Mouse (Mus musculus) forebrain, embryonic 11.5 days (tissue): ENCODE data around the gene Prkce. TPM values are rescaled to one million over a fixed set of nuclear protein-coding genes. Genes with fewer than 3 reads are reported as not detected.

Source experiments
- ATAC-seq: fragments of 200-750 bp; cut with Nextera tagmentation; replicated peaks from 2 replicates; pipeline ENCODE4 v1.8.0; 2017; ENCODE audit warnings: moderate TSS enrichment; ENCODE audit not compliant: low FRiP score
- DNase-seq: peaks from one replicate; pipeline ENCODE4 v3.0.0-alpha.2; 2017; ENCODE audit warnings: low spot score
- H3K27ac ChIP-seq: fragments of 300-500 bp; sonication (generic); 2 replicates; pipeline ENCODE4 v1.5.1; 2014; ENCODE audit warnings: low read depth, low read length
- H3K27me3 ChIP-seq: fragments of 300-500 bp; sonication (generic); 2 replicates; pipeline ENCODE4 v1.6.1; 2014; ENCODE audit warnings: mild to moderate bottlenecking, low read length, mixed read lengths; ENCODE audit not compliant: control insufficient read depth, insufficient read depth
- H3K36me3 ChIP-seq: fragments of 300-500 bp; sonication (generic); 2 replicates; pipeline ENCODE4 v1.6.1; 2014; ENCODE audit warnings: mild to moderate bottlenecking, low read length, moderate library complexity, mixed read lengths; ENCODE audit not compliant: control insufficient read depth, insufficient read depth
- H3K4me1 ChIP-seq: fragments of 300-500 bp; sonication (generic); replicated peaks from 2 replicates; pipeline ENCODE4 v1.6.1; 2014; ENCODE audit warnings: low read length, mixed read lengths; ENCODE audit not compliant: control insufficient read depth, insufficient read depth
- H3K4me2 ChIP-seq: fragments of 300-500 bp; sonication (generic); 2 replicates; pipeline ENCODE4 v1.6.1; 2014; ENCODE audit warnings: low read depth, mild to moderate bottlenecking, low read length, moderate library complexity, mixed read lengths; ENCODE audit not compliant: severe bottlenecking
- H3K4me3 ChIP-seq: fragments of 300-500 bp; sonication (generic); 2 replicates; pipeline ENCODE4 v1.5.1; 2014; ENCODE audit warnings: low read depth, low read length
- H3K9ac ChIP-seq: fragments of 300-500 bp; sonication (generic); 2 replicates; pipeline ENCODE4 v1.6.1; 2014; ENCODE audit warnings: low read length
- H3K9me3 ChIP-seq: fragments of 300-500 bp; sonication (generic); 2 replicates; pipeline ENCODE4 v1.6.1; 2016; ENCODE audit warnings: low read length, mixed read lengths; ENCODE audit not compliant: control insufficient read depth
- WGBS: fragments of 180-500 bp; shearing (Covaris S2); extraction: QIAGEN DNeasy Blood & Tissue Kit; methylation state at CpG from one replicate; pipeline ENCODE4 v1.1.7; 2014; 5-methylcytosine and 5-hydroxymethylcytosine counted together
- polyA plus RNA-seq: library from polyadenylated mRNA; unstranded; fragments of >200 nt; fragmentation: Nextera tagmentation; extraction: Ambion mirVana; gene quantifications from 2 replicates; pipeline ENCODE4 v1.2.1, GENCODE M21; 2014

Prkce gene
- polyA plus RNA-seq, 1 experiment from 2014 or later, result 6.0 TPM

GRCm38 (mm10) chr17:86329273-86330075 lies 161.9 kb downstream of the Prkce start:
- DNase-seq (no peak), ATAC-seq (no peak)
- H3K9ac ChIP-seq, result no peak overlapping the region
- H3K9me3 ChIP-seq, result no peaks in the 10 kb centered on the region
- no peak overlapping the region for H3K27ac ChIP-seq
- no peaks in the 10 kb centered on the region; the same call in none of the 2 replicates for H3K4me1 ChIP-seq
- 40% methylated on average over 16 of the region's 16 CpGs for WGBS
- H3K27me3 ChIP-seq, result no peaks in the 10 kb centered on the region
- H3K36me3 ChIP-seq, result no peaks in the 10 kb centered on the region
- no peak overlapping the region for H3K4me3 ChIP-seq
- no peak overlapping the region for H3K4me2 ChIP-seq

- no peaks in the 10 kb centered on the region for H3K27me3 ChIP-seq
- no peak overlapping the region for H3K27ac ChIP-seq
- 50% methylated on average over 16 of the region's 16 CpGs for WGBS
- no peak overlapping the region for H3K4me2 ChIP-seq
- DNase-seq (no peak), ATAC-seq (no peak)
- H3K4me1 ChIP-seq, result no peaks in the 10 kb centered on the region; the same call in none of the 2 replicates
- no peaks in the 10 kb centered on the region for H3K36me3 ChIP-seq
- no peak overlapping the region for H3K4me3 ChIP-seq
- no peak overlapping the region for H3K9ac ChIP-seq
- H3K9me3 ChIP-seq, result no peaks in the 10 kb centered on the region
These were observed 162.7 kb downstream of the Prkce start for GRCm38 (mm10) chr17:86330076-86330955.

- no peak for DNase-seq
- no peaks in the 10 kb centered on the region; the same call in none of the 2 replicates for H3K4me1 ChIP-seq
- H3K27ac ChIP-seq, result no peak overlapping the region
- H3K27me3 ChIP-seq, result no peaks in the 10 kb centered on the region
- no peak overlapping the region for H3K9ac ChIP-seq
- no peaks in the 10 kb centered on the region for H3K36me3 ChIP-seq
- H3K4me2 ChIP-seq, result no peak overlapping the region
- ATAC-seq, result no peak
- H3K4me3 ChIP-seq, result no peak overlapping the region
- WGBS, result 78% methylated on average over 8 of the region's 8 CpGs
- H3K9me3 ChIP-seq, result no peaks in the 10 kb centered on the region
These were observed 164.2 kb downstream of the Prkce start for GRCm38 (mm10) chr17:86331835-86332234.

GRCm38 (mm10) chr17:86334990-86335389 lies 167.4 kb downstream of the Prkce start:
- Histone ChIP-seq H3K4me1 (no peaks in the 10 kb centered on the region; the same call in none of the 2 replicates), H3K9ac (no peak overlapping the region), H3K27ac (no peak overlapping the region), H3K4me3 (no peak overlapping the region), H3K27me3 (no peaks in the 10 kb centered on the region), H3K4me2 (no peak overlapping the region), H3K9me3 (no peaks in the 10 kb centered on the region), H3K36me3 (no peaks in the 10 kb centered on the region)
- ATAC-seq (no peak), DNase-seq (no peak)
- WGBS, result 89% methylated on average over 4 of the region's 4 CpGs

- no peaks in the 10 kb centered on the region for H3K4me1 ChIP-seq
- H3K27ac ChIP-seq, result no peak overlapping the region
- DNase-seq (no peak), ATAC-seq (no peak)
- H3K9ac ChIP-seq, result no peak overlapping the region
- H3K4me3 ChIP-seq, result no peak overlapping the region
- 77% methylated on average over 4 of the region's 4 CpGs for WGBS
- H3K27me3 ChIP-seq, result no peaks in the 10 kb centered on the region
- H3K4me2 ChIP-seq, result no peak overlapping the region
- H3K36me3 ChIP-seq, result no peaks in the 10 kb centered on the region
- H3K9me3 ChIP-seq, result no peaks in the 10 kb centered on the region
These were observed 169.1 kb downstream of the Prkce start for GRCm38 (mm10) chr17:86336652-86337073.

GRCm38 (mm10) chr17:86337076-86337475 lies 169.5 kb downstream of the Prkce start:
- no peaks in the 10 kb centered on the region for H3K27me3 ChIP-seq
- no peak overlapping the region for H3K27ac ChIP-seq
- 63% methylated on average over 3 of the region's 3 CpGs for whole genome bisulfite sequencing

GRCm38 (mm10) chr17:86338328-86338727 lies 170.7 kb downstream of the Prkce start:
- H3K9ac ChIP-seq, result no peak overlapping the region
- H3K36me3 ChIP-seq, result no peaks in the 10 kb centered on the region
- 80% methylated on average over 5 of the region's 5 CpGs for WGBS
- H3K27me3 ChIP-seq, result no peaks in the 10 kb centered on the region
- H3K4me1 ChIP-seq, result no peaks in the 10 kb centered on the region
- no peak overlapping the region for H3K27ac ChIP-seq
- no peak for DNase-seq
- H3K4me2 ChIP-seq, result no peak overlapping the region
- no peak for ATAC-seq
- no peaks in the 10 kb centered on the region for H3K9me3 ChIP-seq
- no peak overlapping the region for H3K4me3 ChIP-seq

More at GRCm38 (mm10) chr17:86337076-86337475, 169.5 kb downstream of the Prkce start:
- Histone ChIP-seq H3K4me1 (no peaks in the 10 kb centered on the region), H3K4me3 (no peak overlapping the region), H3K4me2 (no peak overlapping the region), H3K36me3 (no peaks in the 10 kb centered on the region), H3K9me3 (no peaks in the 10 kb centered on the region), H3K9ac (no peak overlapping the region)
- ATAC-seq, result no peak
- no peak for DNase-seq

GRCm38 (mm10) chr17:86344032-86344431 lies 176.4 kb downstream of the Prkce start:
- no peaks in the 10 kb centered on the region for H3K36me3 ChIP-seq
- no peaks in the 10 kb centered on the region for H3K4me1 ChIP-seq
- ATAC-seq (no peak), DNase-seq (no peak)
- no peaks in the 10 kb centered on the region for H3K9me3 ChIP-seq
- 84% methylated on average over 8 of the region's 8 CpGs for WGBS
- H3K27me3 ChIP-seq, result no peaks in the 10 kb centered on the region
- no peak overlapping the region for H3K9ac ChIP-seq
- no peak overlapping the region for H3K27ac ChIP-seq
- H3K4me2 ChIP-seq, result no peak overlapping the region
- H3K4me3 ChIP-seq, result no peak overlapping the region
